Mouse (Mus musculus): ENCODE results near the gene Dusp22.

The Dusp22 gene

GRCm38 (mm10) chr13:30659613-30660505 is at the start of gene Dusp22:
Gene Dusp22 (plus strand): TSS chr13:30659999.
- DNase-seq (ENCODE audit: low spot score in 2 of 2) = peak; percentile 70 to 86

GRCm38 (mm10) chr13:30612079-30612794 is 47.6 kb upstream of the Dusp22 start:
- DNase-seq (ENCODE audit: low spot score in 2 of 2) = no peak

GRCm38 (mm10) chr13:30619684-30620083 is 40.1 kb upstream of the Dusp22 start:
- DNase-seq (ENCODE audit: low spot score in 2 of 2) = peak; percentile 28 to 58

GRCm38 (mm10) chr13:30628195-30629048 is 31.4 kb upstream of the Dusp22 start:
- no peak for DNase-seq (ENCODE audit: low spot score in 2 of 2)

- DNase-seq (ENCODE audit: low spot score in 2 of 2) = peak in 1 of 2 experiments; percentile 36
Observed at GRCm38 (mm10) chr13:30629794-30630410, 29.9 kb upstream of the Dusp22 start.

GRCm38 (mm10) chr13:30632998-30633397 is 26.8 kb upstream of the Dusp22 start:
- peak in 1 of 2 experiments; percentile 32 for DNase-seq (ENCODE audit: low spot score in 2 of 2)

- DNase-seq (ENCODE audit: low spot score in 2 of 2) = peak; percentile 21 to 54
Observed at GRCm38 (mm10) chr13:30636453-30636852, 23.3 kb upstream of the Dusp22 start.

GRCm38 (mm10) chr13:30638378-30639115 is 21.3 kb upstream of the Dusp22 start:
- DNase-seq (ENCODE audit: low spot score in 2 of 2) = no peak

GRCm38 (mm10) chr13:30642053-30642452 is 17.7 kb upstream of the Dusp22 start:
- no peak for DNase-seq (ENCODE audit: low spot score in 2 of 2)

GRCm38 (mm10) chr13:30648461-30648860 is 11.3 kb upstream of the Dusp22 start:
- DNase-seq (ENCODE audit: low spot score in 2 of 2) = no peak

GRCm38 (mm10) chr13:30649197-30649596 is 10.6 kb upstream of the Dusp22 start:
- DNase-seq (ENCODE audit: low spot score in 2 of 2) = no peak

GRCm38 (mm10) chr13:30650684-30651083 is 9.1 kb upstream of the Dusp22 start:
- DNase-seq (ENCODE audit: low spot score in 2 of 2) = no peak

GRCm38 (mm10) chr13:30653051-30653450 is 6.7 kb upstream of the Dusp22 start:
- DNase-seq (ENCODE audit: low spot score in 2 of 2) = no peak

- DNase-seq (ENCODE audit: low spot score in 2 of 2) = no peak
Observed at GRCm38 (mm10) chr13:30654463-30654862, 5.3 kb upstream of the Dusp22 start.

- DNase-seq (ENCODE audit: low spot score in 2 of 2) = no peak
Observed at GRCm38 (mm10) chr13:30656909-30657308, 2.9 kb upstream of the Dusp22 start.

GRCm38 (mm10) chr13:30657779-30658178 is 2.0 kb upstream of the Dusp22 start:
- no peak for DNase-seq (ENCODE audit: low spot score in 2 of 2)

- no peak for DNase-seq (ENCODE audit: low spot score in 2 of 2)
Observed at GRCm38 (mm10) chr13:30658201-30658996, 1.4 kb upstream of the Dusp22 start.

GRCm38 (mm10) chr13:30665261-30665660 is 5.5 kb downstream of the Dusp22 start:
- DNase-seq (ENCODE audit: low spot score in 2 of 2) = no peak

- DNase-seq (ENCODE audit: low spot score in 2 of 2) = no peak
Observed at GRCm38 (mm10) chr13:30666537-30666936, 6.7 kb downstream of the Dusp22 start.

- DNase-seq (ENCODE audit: low spot score in 2 of 2) = no peak
Observed at GRCm38 (mm10) chr13:30668301-30668700, 8.5 kb downstream of the Dusp22 start.

Data from natural killer cell, adult 2 months (primary cell).